Mouse (Mus musculus) common myeloid progenitor, adult 5-6 weeks (primary cell): ENCODE results near the gene Echdc2. TPM values are rescaled to one million over a fixed set of nuclear protein-coding genes. Genes with fewer than 3 reads are reported as not detected.

ENCODE experiments used
- ATAC-seq: replicated peaks from 2 replicates; pipeline ENCODE4 v1.8.0; 2016; ENCODE audit warnings: low read depth, mild to moderate bottlenecking, moderate TSS enrichment, inconsistent platforms; ENCODE audit not compliant: poor library complexity, severe bottlenecking
- total RNA-seq: library from RNA; stranded (forward); fragments of 200-1000, 187-1606 nt; gene quantifications from 2 replicates; pipeline ENCODE4 v1.2.3, GENCODE M21; 2017

Echdc2 gene
- total RNA-seq, 1 experiment from 2014 or later: not detected

GRCm38 (mm10) chr4:108196277-108196855 lies 31.1 kb downstream of the Echdc2 start:
- no peak for ATAC-seq

DNA sequence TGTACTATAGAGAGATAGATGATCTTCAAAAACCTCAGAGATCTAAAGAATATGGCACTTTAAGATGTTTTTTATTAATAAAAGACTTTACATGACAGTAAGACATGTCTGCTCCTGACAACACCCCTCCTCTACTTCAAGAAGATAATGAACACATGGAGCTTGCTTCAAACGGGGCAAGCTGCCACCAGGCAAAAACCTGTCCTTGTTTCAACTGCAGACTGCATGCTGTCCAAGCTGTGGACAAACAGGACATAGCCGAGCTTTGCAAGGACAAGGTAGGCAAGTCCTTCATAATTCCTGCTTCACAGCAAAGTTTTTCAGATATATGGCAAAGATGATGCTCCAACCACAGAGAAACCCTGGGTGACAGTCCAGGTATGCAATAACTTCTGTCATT lies 34.0 kb downstream of the Echdc2 start:
- ATAC-seq: no peak

- ATAC-seq: no peak
Observed at GRCm38 (mm10) chr4:108204629-108205028, 39.4 kb downstream of the Echdc2 start.

DNA sequence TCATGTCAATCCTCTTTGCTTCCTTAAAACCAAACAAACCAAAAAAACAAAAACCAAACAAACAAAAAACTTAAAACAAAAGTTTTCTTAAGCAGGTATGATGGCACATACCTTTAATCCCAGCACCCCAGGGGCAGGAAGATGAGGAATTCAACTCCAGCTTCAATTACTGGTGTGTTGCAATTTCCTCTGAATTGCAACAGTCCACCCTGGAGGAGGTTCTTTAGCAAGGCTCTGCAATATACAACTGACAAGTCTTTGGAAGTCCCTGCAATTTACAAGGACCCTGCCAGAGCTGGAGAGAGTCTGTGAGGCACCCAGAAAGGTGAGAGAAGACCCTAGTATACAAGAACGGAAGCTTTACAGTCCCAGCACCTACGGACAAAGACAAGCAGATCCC lies 47.8 kb downstream of the Echdc2 start:
- no peak for ATAC-seq

- 0 out of 2 replicates have a peak, but pooled peaks have one; percentile 29 for ATAC-seq
Observed at GRCm38 (mm10) chr4:108217332-108218179, 52.3 kb downstream of the Echdc2 start, which contains the start of gene Zyg11a. TSS of gene Zyg11a (minus strand) at chr4:108218048.

GRCm38 (mm10) chr4:108219019-108219418 lies 53.8 kb downstream of the Echdc2 start:
- no peak for ATAC-seq

GRCm38 (mm10) chr4:108222507-108222906 lies 57.3 kb downstream of the Echdc2 start:
- no peak for ATAC-seq

- no peak for ATAC-seq
Observed at GRCm38 (mm10) chr4:108225341-108225872, 60.2 kb downstream of the Echdc2 start.

Other genes with a start within 250 kb of the Echdc2 start
- 18.6 and 22.6 TPM in 2 replicates for gene Cpt2, start 241.8 kb upstream of the Echdc2 start, total RNA-seq
- not detected in 2 replicates for gene Slc1a7, start 197.1 kb upstream of the Echdc2 start, total RNA-seq
- gene Podn, start 69.0 kb upstream of the Echdc2 start, total RNA-seq: not detected in 2 replicates
- 174 and 175 TPM in 2 replicates for gene Scp2, start 20.4 kb upstream of the Echdc2 start, total RNA-seq
- not detected in 2 replicates for gene Zyg11a, start 52.6 kb downstream of the Echdc2 start, total RNA-seq
- gene Zyg11b, start 135.7 kb downstream of the Echdc2 start, total RNA-seq: 24.9 and 26.6 TPM in 2 replicates
- gene Coa7, start 162.7 kb downstream of the Echdc2 start, total RNA-seq: 6.2 and 35.8 TPM in 2 replicates
- gene Shisal2a, start 217.9 kb downstream of the Echdc2 start, total RNA-seq: not detected in 2 replicates
- gene Gpx7, start 241.5 kb downstream of the Echdc2 start, total RNA-seq: 0.14 and 1.8 TPM in 2 replicates